Mouse (Mus musculus): ENCODE measurements around the gene Slc19a3. TPM values are rescaled to one million over a fixed set of nuclear protein-coding genes. Genes with fewer than 3 reads are reported as not detected.
"Not testable (repeated sequence)": the region's sequence is repeated elsewhere in the genome, so short reads cannot be mapped to it uniquely, and the experiment has no call there.

The Slc19a3 gene
- total and polyA plus RNA-seq, 3 experiments: not detected

GRCm38 (mm10) chr1:83007471-83007870 lies 30.8 kb downstream of the Slc19a3 start:
- no peak for DNase-seq (ENCODE audit: low read depth, low spot score)
- H3K4me1 ChIP-seq (ENCODE audit: control insufficient read depth in 1 of 2, insufficient read depth in 2 of 2, low read length in 2 of 2): no peaks in the 10 kb centered on the region
- H3K36me3 ChIP-seq (ENCODE audit: control insufficient read depth in 1 of 2, insufficient read depth in 2 of 2, low read length in 2 of 2): no peaks in the 10 kb centered on the region
- no peak overlapping the region for H3K27ac ChIP-seq (ENCODE audit: control insufficient read depth, low read depth, low read length)
- TF ChIP-seq ZNF384 (IDR thresholded peaks at IDR 0.05; ENCODE audit: low read depth, low read length) (no peak), CHD1 (IDR thresholded peaks at IDR 0.05; ENCODE audit: low read depth, low read length) (no peak), USF1 (IDR thresholded peaks at IDR 0.05; ENCODE audit: low read depth, low read length) (no peak), E2F4 (IDR thresholded peaks at IDR 0.05; ENCODE audit: borderline replicate concordance, low read depth, low read length) (no peak), UBTF (IDR thresholded peaks at IDR 0.05; ENCODE audit: borderline replicate concordance, insufficient read depth, low read depth, low read length) (no peak), TBP (IDR thresholded peaks at IDR 0.05; ENCODE audit: low read depth, low read length) (no peak), MYC (IDR thresholded peaks at IDR 0.05; ENCODE audit: low read depth, low read length) (no peak), GATA1 (IDR thresholded peaks at IDR 0.05; ENCODE audit: low read depth, low read length) (no peak), GABPA (IDR thresholded peaks at IDR 0.05; ENCODE audit: low read depth, low read length) (no peak), EP300 (IDR thresholded peaks at IDR 0.05; ENCODE audit: low read depth in 1 of 2, low read length in 2 of 2) (no peak)
- no peaks in the 10 kb centered on the region for H3K9me3 ChIP-seq (replicated peaks; ENCODE audit: insufficient read depth, low read length)
- no peak overlapping the region for H3K4me3 ChIP-seq (ENCODE audit: control insufficient read depth in 1 of 2, insufficient read depth in 1 of 2, low read depth in 2 of 2, low read length in 2 of 2)
- H3K27me3 ChIP-seq (ENCODE audit: control insufficient read depth in 1 of 2, insufficient read depth in 2 of 2, low read length in 2 of 2): no peaks in the 10 kb centered on the region
- H3K9ac ChIP-seq (ENCODE audit: control insufficient read depth, low read depth, low read length, poor library complexity, severe bottlenecking): no peak overlapping the region
- no peaks in the 10 kb centered on the region for H3K79me2 ChIP-seq (ENCODE audit: control insufficient read depth, insufficient read depth, low read length, poor library complexity)

- Histone ChIP-seq H3K9me3 (replicated peaks; ENCODE audit: insufficient read depth, low read length) (no peaks in the 10 kb centered on the region), H3K27me3 (ENCODE audit: control insufficient read depth in 1 of 2, insufficient read depth in 2 of 2, low read length in 2 of 2) (no peaks in the 10 kb centered on the region), H3K36me3 (ENCODE audit: control insufficient read depth in 1 of 2, insufficient read depth in 2 of 2, low read length in 2 of 2) (no peaks in the 10 kb centered on the region), H3K79me2 (ENCODE audit: control insufficient read depth, insufficient read depth, low read length, poor library complexity) (no peaks in the 10 kb centered on the region), H3K4me1 (ENCODE audit: control insufficient read depth in 1 of 2, insufficient read depth in 2 of 2, low read length in 2 of 2) (no peaks in the 10 kb centered on the region), H3K27ac (ENCODE audit: control insufficient read depth, low read depth, low read length) (no peak overlapping the region), H3K4me3 (ENCODE audit: control insufficient read depth in 1 of 2, insufficient read depth in 1 of 2, low read depth in 2 of 2, low read length in 2 of 2) (no peak overlapping the region), H3K9ac (ENCODE audit: control insufficient read depth, low read depth, low read length, poor library complexity, severe bottlenecking) (no peak overlapping the region)
- no peak for DNase-seq (ENCODE audit: low read depth, low spot score)
- TF ChIP-seq BHLHE40 (IDR thresholded peaks at IDR 0.05; ENCODE audit: borderline replicate concordance, low read depth, low read length) (no peak), KAT2A (conservative IDR thresholded peaks at IDR 0.05; ENCODE audit: low read depth, low read length) (no peak), MXI1 (IDR thresholded peaks at IDR 0.05; ENCODE audit: low read depth, low read length) (no peak), ZKSCAN1 (IDR thresholded peaks at IDR 0.05; ENCODE audit: low read depth, low read length) (no peak)
These were observed 31.7 kb downstream of the Slc19a3 start for GRCm38 (mm10) chr1:83006218-83007179.

GRCm38 (mm10) chr1:83000306-83000705 lies 37.9 kb downstream of the Slc19a3 start, which contains the start of gene Gm47959:
TSS of gene Gm47959 (plus strand) at chr1:83000548.
- H3K79me2 ChIP-seq (ENCODE audit: control insufficient read depth, insufficient read depth, low read length, poor library complexity); H3K36me3 ChIP-seq (ENCODE audit: control insufficient read depth in 1 of 2, insufficient read depth in 2 of 2, low read length in 2 of 2); H3K9ac ChIP-seq (ENCODE audit: control insufficient read depth, low read depth, low read length, poor library complexity, severe bottlenecking); DNase-seq (ENCODE audit: low read depth, low spot score); H3K27me3 ChIP-seq (ENCODE audit: control insufficient read depth in 1 of 2, insufficient read depth in 2 of 2, low read length in 2 of 2); H3K4me1 ChIP-seq (ENCODE audit: control insufficient read depth in 1 of 2, insufficient read depth in 2 of 2, low read length in 2 of 2); H3K9me3 ChIP-seq (replicated peaks; ENCODE audit: insufficient read depth, low read length); H3K4me3 ChIP-seq (ENCODE audit: control insufficient read depth in 1 of 2, insufficient read depth in 1 of 2, low read depth in 2 of 2, low read length in 2 of 2); H3K27ac ChIP-seq (ENCODE audit: control insufficient read depth, low read depth, low read length): not testable (repeated sequence)

All from MEL (cell line).